Comparison of ENCODE assay signal across 31 mouse cellular contexts in genomic region chr19:4876241-4876640, GRCm38 (mm10). TPM values are rescaled to one million over a fixed set of nuclear protein-coding genes. Genes with fewer than 3 reads are reported as not detected.
DNase-seq lines count a peak whose midpoint lies in the region; ATAC-seq lines count a peak whose summit lies in the region.
"Had no signal": no experiment of that assay in that cellular context is flagged by ENCODE, and none has a peak within 500 bp of the region (broad histone marks: within the 10 kb centered on the region; RNA-seq: fewer than 3 reads in every experiment).

No protein-coding gene starts in this region.

- ATAC-seq in embryonic facial prominence, embryonic 14.5 days (ENCODE audit: low read depth): no peak
- ATAC-seq in midbrain, embryonic 14.5 days (ENCODE audit: low FRiP score, low TSS enrichment): no peak
- ATAC-seq: activated CD4-positive, CD25-positive, alpha-beta regulatory T cell, adult 4 months; CD4-positive, CD25-positive, alpha-beta regulatory T cell, adult 4 months; forebrain, embryonic 13.5 days; forebrain, embryonic 16.5 days; hindbrain, embryonic 16.5 days; intestine, embryonic 15.5 days had no signal

- intact Hi-C loops in gastrocnemius, postnatal 36 days (cut with DNase I): no loop called here

- no peaks in the 10 kb centered on the region for H3K9me3 ChIP-seq in embryonic facial prominence, embryonic 14.5 days (ENCODE audit: control insufficient read depth, low read length)
- H3K9me3 ChIP-seq in midbrain, embryonic 14.5 days (ENCODE audit: control insufficient read depth, low read length): no peaks in the 10 kb centered on the region
- H3K9me3 ChIP-seq: embryonic facial prominence, embryonic 13.5 days; forebrain, embryonic 10.5 days; forebrain, embryonic 13.5 days; hindbrain, embryonic 13.5 days; intestine, embryonic 15.5 days had no signal

- peak; percentile 41 for DNase-seq in gastrocnemius, postnatal 10 days
- no peak for DNase-seq in gastrocnemius, postnatal 36 days
- peak; percentile 30 for DNase-seq in retina, postnatal 1 day
- DNase-seq in retina, embryonic 14.5 days (ENCODE audit: low spot score): no peak
- peak; percentile 63 for DNase-seq in embryonic facial prominence, embryonic 14.5 days (ENCODE audit: low spot score)
- DNase-seq in skeletal muscle tissue, adult 2 months (ENCODE audit: low read depth, low spot score): peak; percentile 90
- DNase-seq in midbrain, embryonic 14.5 days: no peak
- DNase-seq in ovary, postnatal 36 days (ENCODE audit: low spot score): no peak
- DNase-seq: adrenal gland, adult 8-10 months; adrenal gland, postnatal 36 days; B cell, adult 2 months; cerebellum, adult 18-20 months; cerebellum, adult 9-11 months; cerebellum, postnatal 25 days; heart, adult 11 months; kidney, adult 18-20 months had no signal

- H3K27ac ChIP-seq in embryonic facial prominence, embryonic 14.5 days (replicated peaks; ENCODE audit: low read depth, low read length): no peak overlapping the region
- H3K27ac ChIP-seq in midbrain, embryonic 14.5 days (replicated peaks; ENCODE audit: low read depth, low read length): no peak overlapping the region
- H3K27ac ChIP-seq: embryonic facial prominence, embryonic 13.5 days; forebrain, embryonic 10.5 days; forebrain, embryonic 13.5 days; hindbrain, embryonic 13.5 days; intestine, embryonic 15.5 days had no signal

- H3K4me2 ChIP-seq in embryonic facial prominence, embryonic 14.5 days (ENCODE audit: low read depth, low read length): peak overlapping the region; percentile 83; the same call in 1 of the 2 replicates
- H3K4me2 ChIP-seq in midbrain, embryonic 14.5 days (ENCODE audit: low read length): no peak overlapping the region
- H3K4me2 ChIP-seq: forebrain, embryonic 13.5 days; heart, embryonic 11.5 days; hindbrain, embryonic 13.5 days; intestine, embryonic 15.5 days had no signal

- H3K9ac ChIP-seq in embryonic facial prominence, embryonic 14.5 days (ENCODE audit: low read depth, low read length): no peak overlapping the region
- no peak overlapping the region for H3K9ac ChIP-seq in midbrain, embryonic 14.5 days (replicated peaks; ENCODE audit: low read length)
- H3K9ac ChIP-seq: embryonic facial prominence, embryonic 13.5 days; forebrain, embryonic 13.5 days; hindbrain, embryonic 13.5 days; intestine, embryonic 15.5 days had no signal

- H3K4me1 ChIP-seq in embryonic facial prominence, embryonic 14.5 days (ENCODE audit: control insufficient read depth, insufficient read depth, low read length): peaks cover 12% of the 10 kb centered on the region; the same call in 1 of the 2 replicates
- peaks cover 10% of the 10 kb centered on the region for H3K4me1 ChIP-seq in midbrain, embryonic 14.5 days (ENCODE audit: control insufficient read depth, insufficient read depth, low read length)

- WGBS in embryonic facial prominence, embryonic 14.5 days: 60% methylated on average over 3 of the region's 4 CpGs
- 75% methylated on average over 4 of the region's 4 CpGs for WGBS in midbrain, embryonic 14.5 days

- H3K36me3 ChIP-seq in embryonic facial prominence, embryonic 14.5 days (ENCODE audit: control insufficient read depth, insufficient read depth, low read length): no peaks in the 10 kb centered on the region
- H3K36me3 ChIP-seq in midbrain, embryonic 14.5 days (ENCODE audit: control insufficient read depth, insufficient read depth, low read length): no peaks in the 10 kb centered on the region
- H3K36me3 ChIP-seq: embryonic facial prominence, embryonic 13.5 days; forebrain, embryonic 10.5 days; hindbrain, embryonic 13.5 days; intestine, embryonic 15.5 days had no signal

- no peak overlapping the region for H3K4me3 ChIP-seq in embryonic facial prominence, embryonic 14.5 days (ENCODE audit: low read depth, low read length)
- no peak overlapping the region for H3K4me3 ChIP-seq in midbrain, embryonic 14.5 days (replicated peaks; ENCODE audit: low read depth, low read length)
- H3K4me3 ChIP-seq: embryonic facial prominence, embryonic 13.5 days; forebrain, embryonic 13.5 days; hindbrain, embryonic 13.5 days; intestine, embryonic 15.5 days had no signal

- no peaks in the 10 kb centered on the region for H3K27me3 ChIP-seq in embryonic facial prominence, embryonic 14.5 days (replicated peaks; ENCODE audit: control insufficient read depth, insufficient read depth, low read length)
- H3K27me3 ChIP-seq in midbrain, embryonic 14.5 days (ENCODE audit: control insufficient read depth, insufficient read depth, low read length): no peaks in the 10 kb centered on the region
- H3K27me3 ChIP-seq: intestine, embryonic 15.5 days had no signal

RNA-seq across cellular contexts. Expression of gene Actn3, which starts 1.5 kb away (rescaled TPM):
- total RNA-seq in gastrocnemius, postnatal 10 days (2021): 1,000 to 10,000 TPM; 4,231 to 4,587 TPM
- 1,000 to 10,000 TPM; 8,494 to 8,724 TPM for total RNA-seq in gastrocnemius, postnatal 36 days (2021)
- polyA plus RNA-seq in embryonic facial prominence, embryonic 14.5 days (2014; fragmentation: Nextera tagmentation; extraction: Ambion mirVana): 21.4 TPM in 2 replicates
- polyA plus RNA-seq in midbrain, embryonic 14.5 days (2014; fragmentation: Nextera tagmentation; extraction: Ambion mirVana): 2.1 and 3.1 TPM in 2 replicates
- polyA plus RNA-seq: activated CD4-positive, CD25-positive, alpha-beta regulatory T cell, adult 4 months; CD4-positive, CD25-positive, alpha-beta regulatory T cell, adult 4 months had no signal

RNA-seq across cellular contexts. Expression of gene Zdhhc24, which starts 2.2 kb away (rescaled TPM):
- total RNA-seq in gastrocnemius, postnatal 10 days (2021): 1 to 10 TPM; 4.5 to 5.3 TPM
- 1 to 10 TPM; 2.2 to 2.6 TPM for total RNA-seq in gastrocnemius, postnatal 36 days (2021)
- 8.6 and 11.6 TPM in 2 replicates for polyA plus RNA-seq in embryonic facial prominence, embryonic 14.5 days (2014; fragmentation: Nextera tagmentation; extraction: Ambion mirVana)
- polyA plus RNA-seq in midbrain, embryonic 14.5 days (2014; fragmentation: Nextera tagmentation; extraction: Ambion mirVana): 18.2 and 19.4 TPM in 2 replicates

RNA-seq across cellular contexts. Expression of gene Ctsf, which starts 21.3 kb away (rescaled TPM):
- total RNA-seq in gastrocnemius, postnatal 10 days (2021): 10 to 100 TPM; 32.9 to 35.6 TPM
- total RNA-seq in gastrocnemius, postnatal 36 days (2021): 10 to 100 TPM; 26.6 to 33.4 TPM
- 44.1 and 50.4 TPM in 2 replicates for polyA plus RNA-seq in embryonic facial prominence, embryonic 14.5 days (2014; fragmentation: Nextera tagmentation; extraction: Ambion mirVana)
- 57.3 and 63.7 TPM in 2 replicates for polyA plus RNA-seq in midbrain, embryonic 14.5 days (2014; fragmentation: Nextera tagmentation; extraction: Ambion mirVana)

RNA-seq across cellular contexts. Expression of gene Bbs1, which starts 30.2 kb away (rescaled TPM):
- 1 to 10 TPM; 1.9 to 2.9 TPM for total RNA-seq in gastrocnemius, postnatal 10 days (2021)
- total RNA-seq in gastrocnemius, postnatal 36 days (2021): 1 to 10 TPM; 1.6 to 2.4 TPM
- 4.2 and 5.6 TPM in 2 replicates for polyA plus RNA-seq in embryonic facial prominence, embryonic 14.5 days (2014; fragmentation: Nextera tagmentation; extraction: Ambion mirVana)
- 8.9 and 17.9 TPM in 2 replicates for polyA plus RNA-seq in midbrain, embryonic 14.5 days (2014; fragmentation: Nextera tagmentation; extraction: Ambion mirVana)

RNA-seq across cellular contexts. Expression of gene Ccdc87, which starts 37.1 kb away (rescaled TPM):
- total RNA-seq in gastrocnemius, postnatal 10 days (2021): not detected
- not detected for total RNA-seq in gastrocnemius, postnatal 36 days (2021)
- 0.54 and 0.64 TPM in 2 replicates for polyA plus RNA-seq in embryonic facial prominence, embryonic 14.5 days (2014; fragmentation: Nextera tagmentation; extraction: Ambion mirVana)
- 0.49 and 0.63 TPM in 2 replicates for polyA plus RNA-seq in midbrain, embryonic 14.5 days (2014; fragmentation: Nextera tagmentation; extraction: Ambion mirVana)
- total RNA-seq: common myeloid progenitor, adult 5-6 weeks; gastrocnemius, adult 8-10 months; heart, postnatal 25 days; hematopoietic stem cell, adult 5-6 weeks had no signal
- polyA plus RNA-seq: activated CD4-positive, CD25-positive, alpha-beta regulatory T cell, adult 4 months; CD4-positive, CD25-positive, alpha-beta regulatory T cell, adult 4 months; forebrain, embryonic 10.5 days; heart, embryonic 11.5 days; heart, embryonic 14.5 days; intestine, embryonic 15.5 days had no signal

Comparison
In these comparisons a context has a peak if more than half of its experiments do, and no peak if none do; other contexts are left out.
1. DNase-seq: peak in gastrocnemius, postnatal 10 days (single experiment), retina, postnatal 1 day (single experiment), embryonic facial prominence, embryonic 14.5 days (single experiment) and skeletal muscle tissue, adult 2 months (single experiment); none in gastrocnemius, postnatal 36 days (0 of 2), retina, embryonic 14.5 days (single experiment), midbrain, embryonic 14.5 days (single experiment) and ovary, postnatal 36 days (single experiment).